Mouse (Mus musculus) frontal cortex, postnatal 36 days (tissue): ENCODE data around the gene Cyp2u1.
A peak's percentile ranks its signal among the peaks of the same experiment; 100 is the strongest.
"Not testable (repeated sequence)": the region's sequence is repeated elsewhere in the genome, so short reads cannot be mapped to it uniquely, and the experiment has no call there.

Experiments
- DNase-seq, 2 experiments: peaks; one replicate each; pipeline ENCODE4 v3.0.0; 2022; ENCODE audit warnings: low spot score in 2 of 2

The Cyp2u1 gene

GRCm38 (mm10) chr3:131302452-131303319 lies at the start of gene Cyp2u1:
Gene Cyp2u1, minus strand, starts transcription at chr3:131303227.
- peak; percentile 89 to 94 for DNase-seq

GRCm38 (mm10) chr3:131350539-131350938 lies 47.5 kb upstream of the Cyp2u1 start:
- DNase-seq, result no peak

- no peak for DNase-seq
Measured at GRCm38 (mm10) chr3:131349013-131349412, 46.0 kb upstream of the Cyp2u1 start.

- no peak for DNase-seq
Measured at GRCm38 (mm10) chr3:131348579-131348950, 45.5 kb upstream of the Cyp2u1 start.

GRCm38 (mm10) chr3:131347831-131348578 lies 45.0 kb upstream of the Cyp2u1 start:
- DNase-seq, result no peak

GRCm38 (mm10) chr3:131345903-131346302 lies 42.9 kb upstream of the Cyp2u1 start:
- DNase-seq, result no peak

GRCm38 (mm10) chr3:131343311-131343710 lies 40.3 kb upstream of the Cyp2u1 start:
- no peak for DNase-seq

GRCm38 (mm10) chr3:131340885-131341284 lies 37.9 kb upstream of the Cyp2u1 start:
- no peak for DNase-seq

- no peak for DNase-seq
Measured at GRCm38 (mm10) chr3:131339280-131339679, 36.3 kb upstream of the Cyp2u1 start.

GRCm38 (mm10) chr3:131337749-131338148 lies 34.7 kb upstream of the Cyp2u1 start:
- DNase-seq, result not testable (repeated sequence)

GRCm38 (mm10) chr3:131336629-131337028 lies 33.6 kb upstream of the Cyp2u1 start:
- no peak for DNase-seq

- DNase-seq, result no peak
Measured at GRCm38 (mm10) chr3:131335117-131335547, 32.1 kb upstream of the Cyp2u1 start.

- no peak for DNase-seq
Measured at GRCm38 (mm10) chr3:131327189-131327588, 24.2 kb upstream of the Cyp2u1 start.

GRCm38 (mm10) chr3:131326637-131327036 lies 23.6 kb upstream of the Cyp2u1 start:
- no peak for DNase-seq

GRCm38 (mm10) chr3:131322081-131322815 lies 19.2 kb upstream of the Cyp2u1 start:
- no peak for DNase-seq

GRCm38 (mm10) chr3:131320184-131320583 lies 17.2 kb upstream of the Cyp2u1 start:
- DNase-seq, result peak; percentile 78

- DNase-seq, result no peak
Measured at GRCm38 (mm10) chr3:131318211-131318610, 15.2 kb upstream of the Cyp2u1 start.

- no peak for DNase-seq
Measured at GRCm38 (mm10) chr3:131317126-131317525, 14.1 kb upstream of the Cyp2u1 start.

- DNase-seq, result no peak
Measured at GRCm38 (mm10) chr3:131315957-131316510, 13.0 kb upstream of the Cyp2u1 start.

- DNase-seq, result no peak
Measured at GRCm38 (mm10) chr3:131312340-131312739, 9.3 kb upstream of the Cyp2u1 start.

- no peak for DNase-seq
Measured at GRCm38 (mm10) chr3:131310572-131310971, 7.5 kb upstream of the Cyp2u1 start.

GRCm38 (mm10) chr3:131307811-131308210 lies 4.8 kb upstream of the Cyp2u1 start:
- no peak for DNase-seq
